Mouse (Mus musculus) heart, postnatal 0 days (tissue): ENCODE data around the gene Olfr1048.

Experiments used
- CTCF ChIP-seq: IDR thresholded peaks from 2 replicates; pipeline ENCODE4 v1.5.1; 2016; ENCODE audit warnings: antibody characterized with exemption, control low read depth, low read depth
- EP300 ChIP-seq: IDR thresholded peaks from 2 replicates; pipeline ENCODE4 v1.6.1; 2016; ENCODE audit warnings: antibody characterized with exemption, low read depth

DNA sequence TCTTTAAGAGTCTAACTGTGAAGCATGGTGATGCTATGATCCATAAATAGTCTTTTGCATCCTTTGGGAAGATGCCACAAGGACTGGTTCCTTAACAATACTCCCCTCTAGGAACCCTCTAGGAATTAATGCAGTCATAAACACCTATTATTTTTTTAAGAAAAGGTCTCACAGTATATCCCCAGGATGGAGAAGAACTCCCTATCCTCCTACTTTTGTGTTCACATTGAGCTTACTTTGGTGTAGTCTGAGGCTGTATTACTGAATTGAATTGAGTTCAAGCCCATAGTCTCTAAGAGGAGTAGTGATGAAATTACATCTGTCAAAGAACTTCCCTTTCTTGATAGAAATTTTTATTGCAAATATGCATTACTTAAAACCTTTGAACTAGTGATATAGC lies 37.2 kb downstream of the Olfr1048 start, which contains the start of gene Olfr1045:
- TF ChIP-seq CTCF, result no peak
- TF ChIP-seq EP300, result no peak
